Comparison of ENCODE assay signal across 9 mouse cellular contexts in genomic region chr7:3414888-3415287, GRCm38 (mm10). TPM values are rescaled to one million over a fixed set of nuclear protein-coding genes. Genes with fewer than 3 reads are reported as not detected.
A peak's percentile ranks its signal among the peaks of the same experiment; 100 is the strongest.
DNase-seq lines count a peak whose midpoint lies in the region; ATAC-seq and TF ChIP-seq lines count a peak whose summit lies in the region.
"Had no signal": no experiment of that assay in that cellular context is flagged by ENCODE, and none has a peak within 500 bp of the region (broad histone marks: within the 10 kb centered on the region; RNA-seq: fewer than 3 reads in every experiment).

No protein-coding gene starts in this region.

- TF ChIP-seq CTCF in layer of hippocampus, adult 2 months (conservative IDR thresholded peaks at IDR 0.05), result no peak

- peak; percentile 16; the same call in 1 of the 2 replicates for ATAC-seq in heart, embryonic 16.5 days (replicated peaks; ENCODE audit: extremely low read depth, insufficient read depth, low FRiP score)
- peak; percentile 8; the same call in 1 of the 2 replicates for ATAC-seq in midbrain, embryonic 12.5 days (ENCODE audit: low FRiP score, low read depth)

- DNase-seq in layer of hippocampus, adult 2 months (ENCODE audit: low spot score in 2 of 2), result no peak
- no peak for DNase-seq in layer of hippocampus, adult 8-10 months (ENCODE audit: low spot score in 2 of 2)
- DNase-seq in cerebellum, postnatal 36 days, result peak; percentile 59 to 68
- peak; percentile 49 to 64 for DNase-seq in kidney, postnatal 4 days
- peak; percentile 41 for DNase-seq in testis, postnatal 14 days (ENCODE audit: low spot score)
- DNase-seq in left cerebral cortex, adult 18-20 months (ENCODE audit: low spot score in 2 of 2), result no peak

- H3K36me3 ChIP-seq in heart, embryonic 16.5 days (ENCODE audit: control insufficient read depth, insufficient read depth), result no peaks in the 10 kb centered on the region
- no peaks in the 10 kb centered on the region for H3K36me3 ChIP-seq in midbrain, embryonic 12.5 days

- WGBS in heart, embryonic 16.5 days, result 2% methylated on average over 47 of the region's 47 CpGs
- WGBS in midbrain, embryonic 12.5 days, result under 1% methylated on average over 43 of the region's 47 CpGs

- peaks cover 15% of the 10 kb centered on the region for H3K4me1 ChIP-seq in heart, embryonic 16.5 days (ENCODE audit: control insufficient read depth, insufficient read depth, low read length)
- H3K4me1 ChIP-seq in midbrain, embryonic 12.5 days, result peaks cover 22% of the 10 kb centered on the region

- peak overlapping the region; percentile 49 for H3K4me3 ChIP-seq in layer of hippocampus, adult 2 months
- H3K4me3 ChIP-seq in heart, embryonic 16.5 days (ENCODE audit: low read length), result peak overlapping the region; percentile 58
- peak overlapping the region; percentile 64 for H3K4me3 ChIP-seq in midbrain, embryonic 12.5 days

- H3K27ac ChIP-seq in layer of hippocampus, adult 2 months, result peak overlapping the region; percentile 86
- H3K27ac ChIP-seq in heart, embryonic 16.5 days (ENCODE audit: low read length), result no peak overlapping the region
- H3K27ac ChIP-seq in midbrain, embryonic 12.5 days (replicated peaks), result no peak overlapping the region

- H3K27me3 ChIP-seq in heart, embryonic 16.5 days (ENCODE audit: control insufficient read depth, insufficient read depth, low read length), result peaks cover 73% of the 10 kb centered on the region
- H3K27me3 ChIP-seq in midbrain, embryonic 12.5 days, result peaks cover 67% of the 10 kb centered on the region

- peak overlapping the region; percentile 91 for H3K4me2 ChIP-seq in heart, embryonic 16.5 days (ENCODE audit: low read depth, low read length)
- peak overlapping the region; percentile 99 for H3K4me2 ChIP-seq in midbrain, embryonic 12.5 days (replicated peaks)

- H3K9ac ChIP-seq in heart, embryonic 16.5 days (ENCODE audit: low read length), result peak overlapping the region; percentile 69
- peak overlapping the region; percentile 70 for H3K9ac ChIP-seq in midbrain, embryonic 12.5 days (replicated peaks)

- H3K9me3 ChIP-seq in heart, embryonic 16.5 days (replicated peaks; ENCODE audit: control insufficient read depth, low read length), result no peaks in the 10 kb centered on the region
- H3K9me3 ChIP-seq in midbrain, embryonic 12.5 days, result no peaks in the 10 kb centered on the region

RNA-seq across cellular contexts. Expression of gene Cacng6, which starts 9.1 kb away (rescaled TPM):
- 1 to 10 TPM; 1.9 to 2.2 TPM for total RNA-seq in layer of hippocampus, adult 2 months (2021)
- 1 to 10 TPM; 1.2 to 2.5 (median 1.5) TPM for total RNA-seq in layer of hippocampus, adult 8-10 months (2022)
- 15.5 and 18.9 TPM in 2 replicates for polyA plus RNA-seq in heart, embryonic 16.5 days (2015; fragmentation: Nextera tagmentation; extraction: Ambion mirVana)
- polyA plus RNA-seq in midbrain, embryonic 12.5 days (2016; fragmentation: Nextera tagmentation; extraction: Ambion mirVana), result 0.20 TPM in 1 of 2 replicates, not detected in the other
- total RNA-seq in left cerebral cortex, adult 18-20 months (2021), result 1 to 10 TPM; 1.0 to 1.9 TPM

RNA-seq across cellular contexts. Expression of gene Cacng8, which starts 24.4 kb away (rescaled TPM):
- total RNA-seq in layer of hippocampus, adult 2 months (2021), result 100 to 1,000 TPM; 411 to 415 TPM
- total RNA-seq in layer of hippocampus, adult 8-10 months (2022), result 100 to 1,000 TPM; 331 to 354 (median 340) TPM
- 0.07 and 0.46 TPM in 2 replicates for polyA plus RNA-seq in heart, embryonic 16.5 days (2015; fragmentation: Nextera tagmentation; extraction: Ambion mirVana)
- 7.4 and 7.9 TPM in 2 replicates for polyA plus RNA-seq in midbrain, embryonic 12.5 days (2016; fragmentation: Nextera tagmentation; extraction: Ambion mirVana)
- 100 to 1,000 TPM; 166 TPM for total RNA-seq in left cerebral cortex, adult 18-20 months (2021)
- total RNA-seq: gastrocnemius, postnatal 36 days had no signal

Comparison
In these comparisons a context has a peak if more than half of its experiments do, and no peak if none do; other contexts are left out.
1. DNase-seq: peak in cerebellum, postnatal 36 days (2 of 2), kidney, postnatal 4 days (2 of 2) and testis, postnatal 14 days (single experiment); none in layer of hippocampus, adult 2 months (0 of 2), layer of hippocampus, adult 8-10 months (0 of 2) and left cerebral cortex, adult 18-20 months (0 of 2).
2. Peak in every context shown above with its lines, with median percentiles within 50 percentile points of each other: H3K4me3 ChIP-seq.